Mouse (Mus musculus) limb, embryonic 15.5 days (tissue): Measurements from ENCODE around the gene Bmpr1a. TPM values are rescaled to one million over a fixed set of nuclear protein-coding genes. Genes with fewer than 3 reads are reported as not detected.

ENCODE experiments used
- ATAC-seq: fragments of 200-750 bp; cut with Nextera tagmentation; 2 replicates; pipeline ENCODE4 v1.8.0; 2017; ENCODE audit warnings: low read depth, moderate TSS enrichment; ENCODE audit not compliant: insufficient number of reproducible peaks, low FRiP score, low TSS enrichment
- H3K27ac ChIP-seq: fragments of 300-500 bp; sonication (generic); 2 replicates; pipeline ENCODE4 v1.5.1; 2015; ENCODE audit warnings: moderate library complexity, mild to moderate bottlenecking, inconsistent platforms
- H3K27me3 ChIP-seq: fragments of 300-500 bp; sonication (generic); 2 replicates; pipeline ENCODE4 v1.6.1; 2015; ENCODE audit warnings: inconsistent platforms
- H3K36me3 ChIP-seq: fragments of 300-500 bp; sonication (generic); 2 replicates; pipeline ENCODE4 v1.6.1; 2015; ENCODE audit warnings: inconsistent platforms
- H3K4me1 ChIP-seq: fragments of 300-500 bp; sonication (generic); 2 replicates; pipeline ENCODE4 v1.6.1; 2015; ENCODE audit warnings: inconsistent platforms
- H3K4me2 ChIP-seq: fragments of 300-500 bp; sonication (generic); 2 replicates; pipeline ENCODE4 v1.6.1; 2015; ENCODE audit warnings: mild to moderate bottlenecking, inconsistent platforms
- H3K4me3 ChIP-seq: fragments of 300-500 bp; sonication (generic); 2 replicates; pipeline ENCODE4 v1.5.1; 2015; ENCODE audit warnings: mild to moderate bottlenecking, inconsistent platforms
- H3K9ac ChIP-seq: fragments of 300-500 bp; sonication (generic); 2 replicates; pipeline ENCODE4 v1.6.1; 2015; ENCODE audit warnings: inconsistent platforms
- H3K9me3 ChIP-seq: fragments of 300-500 bp; sonication (generic); 2 replicates; pipeline ENCODE4 v1.6.1; 2016; ENCODE audit warnings: inconsistent platforms
- WGBS: fragments of 180-500 bp; shearing (Covaris S2); methylation state at CpG from one replicate; pipeline ENCODE4 v1.1.7; 2015; 5-methylcytosine and 5-hydroxymethylcytosine counted together
- polyA plus RNA-seq: library from polyadenylated mRNA; unstranded; fragments of >200 nt; fragmentation: Nextera tagmentation; extraction: Ambion mirVana; gene quantifications from 2 replicates; pipeline ENCODE4 v1.2.1, GENCODE M21; 2015

Gene Bmpr1a
- polyA plus RNA-seq, 1 experiment from 2014 or later, result 54.8 TPM

GRCm38 (mm10) chr14:34503759-34504158 lies 618 bp upstream of the Bmpr1a start:
- no peaks in the 10 kb centered on the region for H3K36me3 ChIP-seq
- no peak overlapping the region for H3K4me3 ChIP-seq
- peak overlapping the region; percentile 4; the same call in 1 of the 2 replicates for H3K27ac ChIP-seq
- peak overlapping the region; percentile 59; the same call in 1 of the 2 replicates for H3K4me2 ChIP-seq
- no peaks in the 10 kb centered on the region for H3K27me3 ChIP-seq
- WGBS, result 49% methylated on average over 6 of the region's 6 CpGs
- no peak for ATAC-seq
- H3K9me3 ChIP-seq, result no peaks in the 10 kb centered on the region
- peaks cover 33% of the 10 kb centered on the region for H3K4me1 ChIP-seq
- H3K9ac ChIP-seq, result no peak overlapping the region

DNA sequence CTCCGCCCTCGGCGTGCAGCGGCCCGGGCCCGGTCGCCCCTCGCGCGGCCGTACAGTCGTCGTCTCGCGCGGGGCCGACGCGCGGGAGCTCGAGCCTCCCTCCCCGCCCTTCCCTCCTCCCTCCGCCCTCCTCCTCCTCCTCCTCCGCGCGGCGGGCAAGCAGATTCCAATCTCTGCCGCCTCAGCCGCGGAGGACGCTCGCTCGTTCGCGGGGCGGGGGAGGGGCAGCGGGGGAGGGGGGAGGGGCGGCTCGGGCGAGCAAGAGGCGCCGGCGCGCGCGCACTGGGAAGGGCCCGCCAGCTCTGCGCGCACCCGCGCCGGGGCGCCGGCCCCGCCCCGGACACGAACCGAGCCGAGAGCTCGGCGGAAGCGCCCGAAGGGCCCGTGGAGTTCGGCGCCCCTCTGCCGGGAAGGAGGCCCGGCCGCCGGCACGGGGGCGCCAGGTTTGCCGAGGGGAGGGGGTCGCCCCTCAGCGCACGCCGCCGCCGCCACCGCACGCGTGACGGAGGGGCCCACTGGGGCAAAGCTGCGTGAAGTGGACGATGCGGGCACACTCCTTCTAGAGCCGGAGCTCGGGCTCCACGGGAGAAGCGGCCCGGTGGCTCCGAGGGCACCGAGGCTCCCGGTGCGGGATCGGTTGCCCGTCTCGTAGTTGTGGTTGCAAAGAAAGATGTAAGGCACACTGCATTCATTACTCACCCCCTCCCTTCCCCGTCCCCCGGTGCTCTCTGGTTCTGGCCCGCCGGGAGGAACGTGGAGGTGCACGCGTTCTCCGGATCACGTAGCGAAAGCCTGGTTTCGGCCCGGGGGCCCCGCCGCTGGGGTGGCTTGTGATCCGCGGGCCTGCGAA lies 441 bp downstream of the Bmpr1a start:
- WGBS, result under 1% methylated on average over 81 of the region's 115 CpGs
- H3K36me3 ChIP-seq, result no peaks in the 10 kb centered on the region
- peak; percentile 87 for ATAC-seq

GRCm38 (mm10) chr14:34501804-34502474 lies 1.2 kb downstream of the Bmpr1a start:
- Histone ChIP-seq H3K9me3 (no peaks in the 10 kb centered on the region), H3K4me3 (peak overlapping the region; percentile 87), H3K36me3 (no peaks in the 10 kb centered on the region), H3K9ac (peak overlapping the region; percentile 97), H3K4me1 (peaks cover 30% of the 10 kb centered on the region), H3K27me3 (no peaks in the 10 kb centered on the region), H3K27ac (peak overlapping the region; percentile 99), H3K4me2 (peak overlapping the region; percentile 43)
- under 1% methylated on average over 75 of the region's 77 CpGs for WGBS
- peak; percentile 52; the same call in 1 of the 2 replicates for ATAC-seq

More for the DNA sequence above, 441 bp downstream of the Bmpr1a start:
- Histone ChIP-seq H3K4me3 (peak overlapping the region; percentile 87), H3K9me3 (no peaks in the 10 kb centered on the region), H3K27me3 (no peaks in the 10 kb centered on the region), H3K4me1 (peaks cover 27% of the 10 kb centered on the region), H3K4me2 (peak overlapping the region; percentile 59), H3K9ac (peak overlapping the region; percentile 97), H3K27ac (peak overlapping the region; percentile 99)

DNA sequence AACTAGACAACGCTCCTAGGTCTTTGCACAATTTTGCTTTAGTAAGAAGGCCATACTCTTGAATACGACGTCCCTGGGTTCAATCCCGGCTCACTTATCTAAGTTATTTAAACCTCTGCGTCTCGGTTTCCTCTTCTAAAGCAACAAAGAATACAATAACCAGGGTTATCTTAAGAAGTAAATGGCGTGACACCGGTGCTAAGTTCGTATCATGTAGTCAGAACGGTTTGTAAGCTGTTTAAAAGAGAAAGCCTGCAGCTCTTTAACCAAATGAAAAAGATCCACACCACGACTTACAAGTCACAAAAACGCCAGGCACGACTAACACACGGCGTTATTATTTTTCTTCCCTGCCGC lies 1.7 kb downstream of the Bmpr1a start:
- Histone ChIP-seq H3K4me3 (peak overlapping the region; percentile 87), H3K4me2 (peak overlapping the region; percentile 43), H3K27ac (peak overlapping the region; percentile 99), H3K27me3 (no peaks in the 10 kb centered on the region), H3K4me1 (peaks cover 30% of the 10 kb centered on the region), H3K9me3 (no peaks in the 10 kb centered on the region), H3K36me3 (no peaks in the 10 kb centered on the region), H3K9ac (peak overlapping the region; percentile 97)
- under 1% methylated on average over 16 of the region's 16 CpGs for WGBS
- no peak for ATAC-seq

DNA sequence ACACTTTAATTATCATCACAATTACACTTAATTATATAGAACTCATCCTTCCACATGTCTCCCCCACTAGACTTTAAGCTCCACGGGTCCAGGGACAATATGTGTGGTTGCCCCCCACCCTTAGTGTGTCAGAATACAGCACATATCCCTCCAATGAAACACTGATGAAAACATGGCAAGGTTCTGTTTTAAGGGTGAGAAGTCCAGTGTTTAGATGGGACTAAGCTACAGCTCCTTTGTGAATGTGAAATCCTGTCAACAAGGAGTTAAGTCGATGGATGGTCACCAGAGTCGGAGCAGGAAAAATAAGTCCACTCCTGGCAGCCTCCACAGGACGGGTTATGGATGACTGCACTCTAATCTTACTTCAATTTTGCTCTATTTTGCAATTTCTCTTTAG lies 2.8 kb downstream of the Bmpr1a start:
- Histone ChIP-seq H3K9ac (no peak overlapping the region), H3K4me1 (peaks cover 38% of the 10 kb centered on the region), H3K27me3 (no peaks in the 10 kb centered on the region), H3K27ac (no peak overlapping the region), H3K9me3 (no peaks in the 10 kb centered on the region), H3K36me3 (no peaks in the 10 kb centered on the region), H3K4me2 (peak overlapping the region; percentile 43), H3K4me3 (peak overlapping the region; percentile 87)
- WGBS, result 13% methylated on average over 4 of the region's 4 CpGs
- ATAC-seq, result no peak

GRCm38 (mm10) chr14:34499664-34500063 lies 3.5 kb downstream of the Bmpr1a start:
- H3K27me3 ChIP-seq, result no peaks in the 10 kb centered on the region
- 53% methylated on average over 4 of the region's 4 CpGs for WGBS
- H3K27ac ChIP-seq, result no peak overlapping the region
- H3K9ac ChIP-seq, result no peak overlapping the region
- no peak for ATAC-seq
- no peaks in the 10 kb centered on the region for H3K9me3 ChIP-seq
- no peak overlapping the region for H3K4me3 ChIP-seq
- no peaks in the 10 kb centered on the region for H3K36me3 ChIP-seq
- peak overlapping the region; percentile 43; the same call in 1 of the 2 replicates for H3K4me2 ChIP-seq
- H3K4me1 ChIP-seq, result peaks cover 38% of the 10 kb centered on the region

GRCm38 (mm10) chr14:34497346-34497745 lies 5.8 kb downstream of the Bmpr1a start:
- no peak overlapping the region for H3K27ac ChIP-seq
- no peaks in the 10 kb centered on the region for H3K27me3 ChIP-seq
- no peak overlapping the region for H3K4me3 ChIP-seq
- H3K4me2 ChIP-seq, result no peak overlapping the region
- ATAC-seq, result no peak
- no peaks in the 10 kb centered on the region for H3K36me3 ChIP-seq
- H3K9me3 ChIP-seq, result no peaks in the 10 kb centered on the region
- no peak overlapping the region for H3K9ac ChIP-seq
- peaks cover 31% of the 10 kb centered on the region for H3K4me1 ChIP-seq
- WGBS, result 65% methylated on average over 3 of the region's 3 CpGs

DNA sequence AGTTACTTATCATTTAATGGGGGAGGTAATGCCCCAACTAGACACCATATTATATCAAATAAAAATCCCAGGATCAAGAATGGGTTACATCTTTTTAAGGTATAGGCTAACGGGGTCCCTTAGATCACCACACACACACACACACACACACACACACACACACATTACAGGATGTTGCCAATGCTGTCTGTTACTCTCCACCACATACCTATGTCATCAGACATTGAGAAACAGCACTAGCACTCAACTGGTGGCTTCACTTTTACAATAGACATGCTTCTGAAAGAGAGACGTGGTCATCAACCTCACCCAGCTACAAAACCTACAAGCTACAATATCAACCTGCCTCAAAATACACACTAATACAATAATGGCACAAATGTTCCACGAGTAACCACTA lies 9.5 kb downstream of the Bmpr1a start:
- Histone ChIP-seq H3K27me3 (no peaks in the 10 kb centered on the region), H3K9ac (no peak overlapping the region), H3K9me3 (no peaks in the 10 kb centered on the region), H3K4me2 (no peak overlapping the region), H3K4me1 (peaks cover 19% of the 10 kb centered on the region), H3K27ac (no peak overlapping the region), H3K36me3 (no peaks in the 10 kb centered on the region), H3K4me3 (no peak overlapping the region)
- no peak for ATAC-seq
- 91% methylated on average over 3 of the region's 3 CpGs for WGBS

DNA sequence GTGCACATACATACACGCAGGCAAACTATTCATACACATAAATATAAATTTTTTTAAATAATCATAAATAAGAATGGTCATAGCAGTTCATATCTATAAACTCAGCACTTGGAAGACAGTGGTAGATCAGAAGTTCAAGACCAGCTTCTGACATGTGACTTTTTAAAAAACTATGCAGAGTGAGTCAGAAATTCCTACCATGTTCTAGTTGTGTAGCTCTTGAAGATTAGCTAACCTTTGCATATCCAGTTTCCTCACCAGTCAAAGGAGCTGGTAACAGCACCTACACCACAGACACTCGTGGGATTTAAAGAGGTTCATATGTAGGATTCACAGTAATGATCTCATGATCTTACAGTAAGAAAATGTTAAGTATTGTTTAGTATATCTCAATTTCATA lies 10.5 kb downstream of the Bmpr1a start:
- Histone ChIP-seq H3K36me3 (no peaks in the 10 kb centered on the region), H3K4me2 (no peak overlapping the region), H3K27ac (no peak overlapping the region), H3K4me1 (peaks cover 19% of the 10 kb centered on the region), H3K9ac (no peak overlapping the region), H3K27me3 (no peaks in the 10 kb centered on the region), H3K9me3 (no peaks in the 10 kb centered on the region), H3K4me3 (no peak overlapping the region)
- WGBS, result 76% methylated on average over 2 of the region's 2 CpGs
- ATAC-seq, result no peak

DNA sequence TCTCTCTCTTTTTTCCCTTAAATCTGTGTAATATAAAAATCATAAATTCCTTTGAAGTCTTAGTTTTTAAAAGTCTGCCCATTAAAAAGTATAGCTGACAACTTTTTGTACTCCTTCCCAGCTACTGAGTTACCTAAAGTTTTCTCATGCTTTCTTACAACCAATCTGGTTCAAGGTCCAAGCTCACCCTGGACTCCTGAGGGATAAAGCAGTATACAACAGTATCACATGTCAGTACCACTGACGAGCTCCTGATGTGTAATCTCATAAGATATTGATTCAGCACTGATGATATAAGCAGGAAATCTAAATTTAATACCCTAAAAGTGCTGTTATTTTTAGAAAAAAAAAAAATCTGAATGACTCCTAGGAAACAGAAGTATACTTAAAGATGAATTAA lies 12.2 kb downstream of the Bmpr1a start:
- peaks cover 11% of the 10 kb centered on the region; the same call in 1 of the 2 replicates for H3K4me1 ChIP-seq
- no peak overlapping the region for H3K27ac ChIP-seq
- H3K4me3 ChIP-seq, result no peak overlapping the region
- no peaks in the 10 kb centered on the region for H3K36me3 ChIP-seq
- H3K27me3 ChIP-seq, result no peaks in the 10 kb centered on the region
- ATAC-seq, result no peak
- no peaks in the 10 kb centered on the region for H3K9me3 ChIP-seq
- WGBS, result 68% methylated on average over 1 of the region's 1 CpGs
- no peak overlapping the region for H3K4me2 ChIP-seq
- H3K9ac ChIP-seq, result no peak overlapping the region

GRCm38 (mm10) chr14:34489928-34490327 lies 13.2 kb downstream of the Bmpr1a start:
- no peak overlapping the region for H3K27ac ChIP-seq
- no peak overlapping the region for H3K9ac ChIP-seq
- ATAC-seq, result no peak
- H3K27me3 ChIP-seq, result no peaks in the 10 kb centered on the region
- H3K4me3 ChIP-seq, result no peak overlapping the region
- no peaks in the 10 kb centered on the region for H3K9me3 ChIP-seq
- H3K4me1 ChIP-seq, result peaks cover 13% of the 10 kb centered on the region; the same call in 1 of the 2 replicates
- H3K4me2 ChIP-seq, result no peak overlapping the region
- H3K36me3 ChIP-seq, result no peaks in the 10 kb centered on the region
- WGBS, result 74% methylated on average over 2 of the region's 2 CpGs

GRCm38 (mm10) chr14:34486169-34486568 lies 17.0 kb downstream of the Bmpr1a start:
- no peaks in the 10 kb centered on the region for H3K36me3 ChIP-seq
- no peaks in the 10 kb centered on the region for H3K27me3 ChIP-seq
- H3K4me1 ChIP-seq, result peaks cover 16% of the 10 kb centered on the region; the same call in 1 of the 2 replicates
- H3K27ac ChIP-seq, result no peak overlapping the region
- H3K4me3 ChIP-seq, result no peak overlapping the region
- no peak overlapping the region for H3K9ac ChIP-seq
- no peak overlapping the region for H3K4me2 ChIP-seq
- no peak for ATAC-seq
- H3K9me3 ChIP-seq, result no peaks in the 10 kb centered on the region
- 55% methylated on average over 8 of the region's 8 CpGs for WGBS
